Mouse (Mus musculus) neural tube, embryonic 14.5 days (tissue): ENCODE results near the gene Srbd1. TPM values are rescaled to one million over a fixed set of nuclear protein-coding genes. Genes with fewer than 3 reads are reported as not detected.

Experiments
- ATAC-seq: fragments of 200-750 bp; cut with Nextera tagmentation; 2 replicates; pipeline ENCODE4 v1.8.0; 2017; ENCODE audit warnings: low read depth, mild to moderate bottlenecking, moderate TSS enrichment, moderate library complexity
- H3K27ac ChIP-seq: fragments of 300-500 bp; sonication (generic); 2 replicates; pipeline ENCODE4 v1.5.1; 2014; ENCODE audit warnings: low read depth, mild to moderate bottlenecking, control low read depth, low read length, moderate library complexity, mixed read lengths
- H3K27me3 ChIP-seq: fragments of 300-500 bp; sonication (generic); 2 replicates; pipeline ENCODE4 v1.6.1; 2014; ENCODE audit warnings: low read length; ENCODE audit not compliant: control insufficient read depth, insufficient read depth
- H3K36me3 ChIP-seq: fragments of 300-500 bp; sonication (generic); 2 replicates; pipeline ENCODE4 v1.6.1; 2014; ENCODE audit warnings: low read length, mixed read lengths; ENCODE audit not compliant: control insufficient read depth, insufficient read depth
- H3K4me1 ChIP-seq: fragments of 300-500 bp; sonication (generic); 2 replicates; pipeline ENCODE4 v1.6.1; 2014; ENCODE audit warnings: low read length; ENCODE audit not compliant: control insufficient read depth, insufficient read depth
- H3K4me2 ChIP-seq: fragments of 300-500 bp; sonication (generic); 2 replicates; pipeline ENCODE4 v1.6.1; 2014; ENCODE audit warnings: mild to moderate bottlenecking, low read depth, low read length, control low read depth
- H3K4me3 ChIP-seq: fragments of 300-500 bp; sonication (generic); 2 replicates; pipeline ENCODE4 v1.5.1; 2014; ENCODE audit warnings: low read depth, low read length, control low read depth, mixed read lengths
- H3K9ac ChIP-seq: fragments of 300-500 bp; sonication (generic); replicated peaks from 2 replicates; pipeline ENCODE4 v1.6.1; 2014; ENCODE audit warnings: low read depth, mild to moderate bottlenecking, control low read depth, low read length, mixed read lengths
- H3K9me3 ChIP-seq: fragments of 300-500 bp; sonication (generic); 2 replicates; pipeline ENCODE4 v1.6.1; 2016; ENCODE audit warnings: low read length; ENCODE audit not compliant: control insufficient read depth
- WGBS: fragments of 180-500 bp; shearing (Covaris S2); extraction: QIAGEN DNeasy Blood & Tissue Kit; methylation state at CpG from one replicate; pipeline ENCODE4 v1.1.7; 2014; 5-methylcytosine and 5-hydroxymethylcytosine counted together
- polyA plus RNA-seq: library from polyadenylated mRNA; unstranded; fragments of >200 nt; fragmentation: Nextera tagmentation; extraction: Ambion mirVana; gene quantifications from 2 replicates; pipeline ENCODE4 v1.2.1, GENCODE M21; 2014

Gene Srbd1
- polyA plus RNA-seq, 1 experiment from 2014 or later: 8.9 TPM

- Histone ChIP-seq H3K27ac (no peak overlapping the region), H3K4me2 (no peak overlapping the region), H3K9me3 (no peaks in the 10 kb centered on the region; the same call in 1 of the 2 replicates), H3K27me3 (no peaks in the 10 kb centered on the region), H3K9ac (no peak overlapping the region), H3K4me1 (no peaks in the 10 kb centered on the region), H3K4me3 (no peak overlapping the region), H3K36me3 (no peaks in the 10 kb centered on the region)
- ATAC-seq: no peak
- WGBS: 96% methylated on average over 1 of the region's 1 CpGs
Measured at GRCm38 (mm10) chr17:86019793-86020192, 125.2 kb downstream of the Srbd1 start.

GRCm38 (mm10) chr17:86014246-86014645, 130.7 kb downstream of the Srbd1 start:
- H3K4me3 ChIP-seq: no peak overlapping the region

GRCm38 (mm10) chr17:86012576-86012975, 132.4 kb downstream of the Srbd1 start:
- H3K9ac ChIP-seq: no peak overlapping the region
- no peak overlapping the region for H3K27ac ChIP-seq
- H3K9me3 ChIP-seq: no peaks in the 10 kb centered on the region
- H3K4me2 ChIP-seq: no peak overlapping the region
- H3K4me3 ChIP-seq: no peak overlapping the region
- WGBS: 83% methylated on average over 1 of the region's 1 CpGs
- no peaks in the 10 kb centered on the region for H3K36me3 ChIP-seq
- no peak for ATAC-seq
- H3K4me1 ChIP-seq: no peaks in the 10 kb centered on the region
- H3K27me3 ChIP-seq: no peaks in the 10 kb centered on the region

More at GRCm38 (mm10) chr17:86014246-86014645, 130.7 kb downstream of the Srbd1 start:
- 77% methylated on average over 4 of the region's 4 CpGs for WGBS
- ATAC-seq: no peak
- Histone ChIP-seq H3K36me3 (no peaks in the 10 kb centered on the region), H3K4me1 (no peaks in the 10 kb centered on the region), H3K9ac (no peak overlapping the region), H3K27me3 (no peaks in the 10 kb centered on the region), H3K27ac (no peak overlapping the region), H3K9me3 (no peaks in the 10 kb centered on the region), H3K4me2 (no peak overlapping the region)

- Histone ChIP-seq H3K9ac (no peak overlapping the region), H3K9me3 (no peaks in the 10 kb centered on the region), H3K27me3 (no peaks in the 10 kb centered on the region), H3K4me3 (no peak overlapping the region), H3K27ac (no peak overlapping the region), H3K36me3 (no peaks in the 10 kb centered on the region), H3K4me2 (no peak overlapping the region), H3K4me1 (no peaks in the 10 kb centered on the region)
- WGBS: 93% methylated on average over 3 of the region's 3 CpGs
- ATAC-seq: no peak
Measured at GRCm38 (mm10) chr17:86011849-86012248, 133.1 kb downstream of the Srbd1 start.

GRCm38 (mm10) chr17:86008401-86008800, 136.6 kb downstream of the Srbd1 start:
- 74% methylated on average over 10 of the region's 10 CpGs for WGBS
- H3K27me3 ChIP-seq: no peaks in the 10 kb centered on the region
- no peaks in the 10 kb centered on the region for H3K9me3 ChIP-seq

GRCm38 (mm10) chr17:86002113-86002512, 142.9 kb downstream of the Srbd1 start:
- Histone ChIP-seq H3K4me2 (no peak overlapping the region), H3K27me3 (no peaks in the 10 kb centered on the region), H3K9me3 (peaks cover 5% of the 10 kb centered on the region; the same call in 1 of the 2 replicates), H3K4me1 (no peaks in the 10 kb centered on the region), H3K27ac (no peak overlapping the region), H3K9ac (no peak overlapping the region), H3K4me3 (no peak overlapping the region), H3K36me3 (no peaks in the 10 kb centered on the region)
- no peak for ATAC-seq
- 97% methylated on average over 6 of the region's 6 CpGs for WGBS

More at GRCm38 (mm10) chr17:86008401-86008800, 136.6 kb downstream of the Srbd1 start:
- Histone ChIP-seq H3K4me3 (no peak overlapping the region), H3K4me2 (no peak overlapping the region), H3K36me3 (no peaks in the 10 kb centered on the region), H3K9ac (no peak overlapping the region), H3K4me1 (no peaks in the 10 kb centered on the region), H3K27ac (no peak overlapping the region)
- ATAC-seq: no peak

GRCm38 (mm10) chr17:86001667-86002066, 143.3 kb downstream of the Srbd1 start:
- 95% methylated on average over 5 of the region's 5 CpGs for WGBS
- no peaks in the 10 kb centered on the region for H3K36me3 ChIP-seq

GRCm38 (mm10) chr17:85995727-85996126, 149.2 kb downstream of the Srbd1 start:
- Histone ChIP-seq H3K4me2 (no peak overlapping the region), H3K9me3 (peaks cover 5% of the 10 kb centered on the region; the same call in 1 of the 2 replicates), H3K9ac (no peak overlapping the region), H3K36me3 (no peaks in the 10 kb centered on the region), H3K27me3 (no peaks in the 10 kb centered on the region), H3K4me1 (no peaks in the 10 kb centered on the region), H3K27ac (no peak overlapping the region), H3K4me3 (no peak overlapping the region)
- ATAC-seq: peak; percentile 65; the same call in 1 of the 2 replicates
- 63% methylated on average over 2 of the region's 2 CpGs for WGBS

More at GRCm38 (mm10) chr17:86001667-86002066, 143.3 kb downstream of the Srbd1 start:
- no peak overlapping the region for H3K27ac ChIP-seq
- no peaks in the 10 kb centered on the region for H3K4me1 ChIP-seq
- ATAC-seq: no peak
- H3K4me2 ChIP-seq: no peak overlapping the region
- no peaks in the 10 kb centered on the region for H3K27me3 ChIP-seq
- H3K9me3 ChIP-seq: peaks cover 5% of the 10 kb centered on the region; the same call in 1 of the 2 replicates
- no peak overlapping the region for H3K4me3 ChIP-seq
- H3K9ac ChIP-seq: no peak overlapping the region

- Histone ChIP-seq H3K9me3 (peaks cover 5% of the 10 kb centered on the region; the same call in 1 of the 2 replicates), H3K4me2 (no peak overlapping the region), H3K27ac (no peak overlapping the region), H3K4me3 (no peak overlapping the region), H3K27me3 (no peaks in the 10 kb centered on the region), H3K9ac (no peak overlapping the region), H3K36me3 (no peaks in the 10 kb centered on the region), H3K4me1 (no peaks in the 10 kb centered on the region)
- WGBS: 85% methylated on average over 4 of the region's 4 CpGs
- no peak for ATAC-seq
Measured at GRCm38 (mm10) chr17:85995086-85995485, 149.9 kb downstream of the Srbd1 start.
